Mouse (Mus musculus) ovary, postnatal 14 days (tissue): Measurements from ENCODE around the gene Catsperd.
A peak's percentile ranks its signal among the peaks of the same experiment; 100 is the strongest.
"Not testable (repeated sequence)": the region's sequence is repeated elsewhere in the genome, so short reads cannot be mapped to it uniquely, and the experiment has no call there.

Experiments
- DNase-seq: peaks from one replicate; pipeline ENCODE4 v3.0.0; 2022; ENCODE audit warnings: low spot score

Gene Catsperd

DNA sequence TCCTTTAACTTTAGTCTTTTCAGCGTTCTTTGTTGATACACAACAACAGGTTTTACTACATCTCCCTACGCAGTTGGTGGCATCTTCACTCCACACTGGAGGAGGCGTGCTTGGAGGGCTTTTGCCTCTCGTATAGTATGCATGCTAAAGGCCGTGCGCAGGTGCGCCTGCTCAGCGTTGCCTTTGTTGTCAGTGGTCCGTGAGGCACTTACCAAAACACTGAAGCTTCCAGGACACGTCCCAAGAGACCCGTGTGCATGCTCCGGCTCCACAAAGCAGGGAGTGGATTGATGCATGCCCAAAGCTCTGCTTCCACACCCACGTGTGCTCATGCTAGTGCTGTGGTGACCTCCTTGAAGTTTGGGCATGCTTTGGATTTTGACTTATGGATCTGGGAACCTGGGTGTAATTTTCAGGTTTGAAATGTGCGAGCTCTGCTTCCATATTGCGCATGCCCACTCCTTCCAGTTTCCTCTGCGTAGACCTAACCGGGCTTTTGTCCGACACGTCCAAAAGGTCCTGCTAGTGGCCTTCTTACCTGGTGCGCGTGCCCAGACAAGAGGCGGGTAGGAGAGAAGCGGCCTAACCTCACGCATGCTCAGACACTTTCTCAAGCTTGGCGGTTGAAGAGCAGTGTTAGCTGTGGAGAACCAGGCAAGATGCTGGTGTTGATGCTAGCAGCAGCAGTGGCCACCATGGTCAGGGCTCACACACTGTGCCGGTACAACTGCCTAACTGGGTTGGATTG, at the start of gene Catsperd:
Gene Catsperd (plus strand): TSS at position 614 of the 748 bp plus-strand sequence.
- DNase-seq: no peak

DNA sequence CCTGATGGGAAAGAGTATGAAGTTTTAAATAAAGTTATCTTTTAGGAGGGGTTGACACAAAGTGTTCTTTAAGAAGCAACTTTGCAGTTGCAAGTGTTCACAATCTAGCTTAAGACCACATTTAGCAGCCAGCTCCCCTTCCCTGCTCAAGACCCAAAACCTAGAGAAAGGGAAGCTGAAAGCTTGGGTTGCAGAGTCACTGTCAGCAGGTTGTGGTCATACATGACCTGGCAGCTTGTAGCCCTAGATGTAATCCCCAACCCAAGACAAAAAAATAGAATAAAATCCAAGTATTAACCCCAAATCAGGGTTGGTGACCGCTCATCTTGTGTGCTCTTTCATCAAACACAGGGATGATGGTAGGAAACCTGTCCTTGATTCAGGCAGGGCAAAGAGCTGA, 44.9 kb upstream of the Catsperd start:
- no peak for DNase-seq

DNA sequence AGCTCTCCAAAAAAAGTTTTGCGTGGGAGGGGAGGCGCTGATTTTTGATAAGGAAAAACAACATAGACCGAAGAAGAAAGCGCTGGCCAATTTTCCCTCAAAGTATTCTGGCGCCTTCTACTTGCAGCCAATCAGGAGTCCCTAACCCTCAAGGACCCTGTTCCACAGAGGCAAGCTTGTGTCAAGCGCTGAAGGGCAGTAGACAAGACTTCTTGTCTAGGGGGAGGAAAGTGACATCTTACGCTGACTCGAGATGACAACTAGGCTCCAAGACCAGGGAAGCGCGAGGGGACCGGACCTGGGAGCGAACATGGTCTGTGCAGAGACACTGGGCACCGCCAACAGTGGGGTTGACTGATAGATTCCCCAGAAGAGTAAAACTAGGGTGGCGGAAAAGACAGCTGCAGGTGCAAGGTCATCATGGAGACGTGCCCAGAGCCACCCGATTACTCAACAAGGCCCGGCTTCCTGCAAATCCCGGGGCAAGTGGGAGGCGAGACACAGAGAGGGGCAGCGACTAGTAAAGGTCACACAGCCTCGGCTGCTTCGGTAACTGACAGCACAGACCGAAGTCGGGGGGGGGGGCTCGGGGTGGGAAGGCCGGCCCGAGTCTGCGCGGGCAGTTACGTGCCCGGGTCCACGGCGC, 44.2 kb upstream of the Catsperd start:
- no peak for DNase-seq

DNA sequence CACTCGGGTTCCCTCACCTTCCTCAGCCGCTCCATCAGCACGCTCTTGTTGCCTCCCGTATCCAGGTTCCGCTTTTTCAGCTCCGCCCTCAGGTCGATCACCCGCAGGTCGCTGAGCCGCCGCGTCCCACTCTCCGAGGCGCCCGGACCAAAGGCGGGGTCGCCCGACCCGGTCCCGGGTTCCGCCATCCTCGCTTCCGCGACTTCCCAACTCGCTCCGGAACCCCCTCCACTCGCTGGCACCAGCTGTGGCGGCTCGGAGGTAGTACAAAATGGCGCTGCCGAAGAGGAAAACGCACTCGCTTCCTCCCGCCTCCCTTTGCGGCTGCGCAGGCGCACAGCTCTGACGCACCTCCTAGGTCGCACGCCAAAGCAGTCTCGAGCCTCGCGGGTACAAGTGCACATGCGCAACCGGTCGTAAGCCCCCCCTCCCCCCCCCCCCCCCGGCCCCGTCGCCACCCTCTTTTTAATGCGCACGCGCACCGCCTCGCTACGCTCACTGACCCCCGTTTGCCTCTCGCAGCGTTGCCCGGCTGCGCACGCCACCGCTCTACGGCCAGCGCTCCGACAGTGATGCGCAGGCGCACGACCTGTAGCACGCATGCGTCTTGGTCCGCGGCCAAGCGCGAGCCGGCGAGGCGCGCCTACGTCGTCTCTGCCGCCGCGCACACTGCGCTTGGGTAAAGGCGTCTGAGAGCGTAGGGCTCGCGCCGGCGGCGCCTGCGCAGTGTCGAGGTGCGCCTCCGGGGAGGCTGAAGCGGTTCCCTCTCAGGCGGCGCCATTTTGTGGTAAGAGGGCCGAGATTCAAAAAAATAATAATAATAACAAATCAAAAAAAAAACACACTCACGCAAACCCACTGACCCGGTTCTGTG, 43.4 kb upstream of the Catsperd start, which contains the start of the genes Safb2 and Safb:
Gene Safb2 (minus strand): TSS at position 329 of the 874 bp plus-strand sequence.
Gene Safb (plus strand): TSS at position 569 of the 874 bp plus-strand sequence.
- peak; percentile 99 for DNase-seq

DNA sequence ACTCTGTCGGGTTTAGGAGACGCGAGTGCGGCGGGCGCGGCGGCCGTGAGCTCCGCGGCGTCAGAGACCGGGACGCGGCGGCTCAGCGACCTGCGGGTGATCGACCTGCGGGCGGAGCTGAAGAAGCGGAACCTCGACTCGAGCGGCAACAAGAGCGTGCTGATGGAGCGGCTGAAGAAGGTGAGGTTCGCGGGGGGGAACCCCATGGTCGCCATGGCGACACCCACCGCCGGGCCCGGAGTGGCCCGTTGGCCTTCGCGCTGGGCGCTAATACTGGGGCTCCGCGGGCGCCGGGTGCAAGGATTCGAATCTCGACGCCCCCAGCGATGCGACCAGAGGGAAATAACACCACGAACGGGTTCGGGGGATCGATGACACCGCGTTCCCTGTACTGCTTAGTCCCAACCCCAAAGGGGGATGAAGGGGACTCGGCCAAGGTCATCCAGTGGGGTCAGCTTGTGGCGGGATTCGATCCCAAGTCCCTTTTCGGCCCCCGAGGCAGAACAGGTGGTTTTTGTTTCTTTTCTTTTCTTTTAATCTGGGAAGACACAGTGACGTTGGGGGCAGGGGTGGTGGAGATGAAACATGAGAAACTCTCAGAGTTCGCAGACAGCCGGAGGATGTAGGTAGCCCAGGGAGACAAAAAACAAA, 42.6 kb upstream of the Catsperd start:
- peak; percentile 45 for DNase-seq

DNA sequence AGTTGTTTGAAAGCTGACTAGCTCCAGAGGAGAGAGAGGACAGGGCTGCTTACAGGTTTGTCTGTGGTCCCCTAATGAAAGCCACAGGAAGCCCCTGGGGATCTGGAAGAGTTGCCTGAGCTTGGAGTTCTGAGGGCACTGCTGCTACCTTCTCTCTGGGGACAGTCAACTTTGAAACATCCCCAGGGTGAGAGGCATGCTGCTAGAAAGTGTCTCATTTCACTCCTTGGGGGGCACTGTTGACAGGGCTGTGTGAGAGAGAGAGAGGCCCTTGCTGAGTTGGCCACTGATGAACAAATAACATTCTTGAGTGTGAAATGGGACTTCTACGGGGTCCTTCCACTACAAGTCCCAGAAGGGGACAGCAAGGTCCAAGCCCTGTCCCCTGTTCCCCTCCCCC, 40.2 kb upstream of the Catsperd start:
- DNase-seq: no peak

DNA sequence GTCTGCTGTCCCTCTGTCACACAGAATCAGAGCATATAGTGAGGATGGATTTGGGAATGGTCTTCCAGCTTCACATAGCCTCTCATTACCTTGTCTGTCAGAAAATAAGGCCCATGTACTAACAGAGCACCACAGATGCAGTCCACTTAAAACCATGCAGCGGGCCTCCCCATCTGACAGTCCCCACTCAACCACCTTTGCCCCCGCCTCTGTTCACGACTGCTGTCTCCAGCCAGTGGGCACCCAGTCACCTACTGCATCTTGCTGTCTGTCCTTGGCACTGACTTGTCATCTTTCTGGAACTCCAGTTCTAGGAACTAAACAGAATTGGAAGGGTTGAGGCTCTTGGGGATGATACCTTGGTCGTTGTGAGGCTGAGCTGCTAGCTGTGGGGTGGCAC, 39.0 kb upstream of the Catsperd start:
- no peak for DNase-seq

DNA sequence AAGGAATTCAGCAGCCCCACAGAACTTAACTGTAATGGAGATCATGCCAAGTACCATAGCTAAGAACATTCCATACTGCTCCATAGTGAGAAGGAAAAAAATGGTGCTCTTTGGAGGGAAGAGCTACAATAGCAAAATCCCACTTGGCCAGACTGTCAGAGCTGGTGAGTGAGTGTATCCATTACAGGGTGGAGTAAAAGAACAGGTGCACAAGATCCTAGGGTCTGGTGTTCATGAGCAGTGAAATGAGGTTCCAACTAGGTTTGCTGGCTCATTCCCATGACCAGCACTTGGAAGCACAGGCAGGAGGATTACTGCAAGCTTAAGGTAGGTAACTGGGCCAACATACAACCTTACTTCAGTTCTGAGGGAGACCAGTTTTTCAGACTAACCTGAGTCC, 35.4 kb upstream of the Catsperd start:
- no peak for DNase-seq

DNA sequence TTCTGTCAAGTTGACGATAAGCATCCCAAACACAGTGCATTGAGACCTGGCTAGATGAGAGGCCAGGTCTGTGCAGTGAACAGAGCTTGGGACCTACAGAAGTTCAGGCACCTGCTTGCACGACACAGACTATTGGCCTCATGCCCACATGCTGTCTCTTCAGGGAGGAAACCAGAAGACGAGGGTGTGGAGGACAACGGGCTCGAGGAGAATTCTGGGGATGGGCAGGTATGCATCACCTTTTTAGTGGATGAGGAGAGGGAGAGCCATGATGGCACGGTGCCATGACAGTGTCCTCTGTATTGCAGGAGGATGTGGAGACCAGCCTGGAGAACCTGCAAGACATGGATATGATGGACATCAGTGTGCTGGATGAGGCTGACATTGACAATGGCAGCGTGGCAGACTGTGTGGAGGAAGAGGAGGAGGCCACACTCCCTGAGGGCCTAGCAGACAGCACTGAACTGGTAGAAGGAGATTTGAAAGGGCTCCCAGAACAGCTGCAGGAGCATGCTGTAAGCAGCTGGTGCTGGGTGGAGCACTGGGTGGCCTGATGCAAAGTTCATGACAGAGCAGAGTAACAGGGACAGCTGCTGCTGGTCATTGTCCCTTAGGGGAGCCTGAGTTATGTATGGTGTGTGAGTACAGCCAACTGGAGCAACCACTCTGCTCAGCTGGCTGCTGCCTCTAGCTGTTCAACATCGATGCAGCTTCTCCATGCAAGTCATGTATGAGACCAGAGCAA, 34.2 kb upstream of the Catsperd start:
- DNase-seq: no peak

DNA sequence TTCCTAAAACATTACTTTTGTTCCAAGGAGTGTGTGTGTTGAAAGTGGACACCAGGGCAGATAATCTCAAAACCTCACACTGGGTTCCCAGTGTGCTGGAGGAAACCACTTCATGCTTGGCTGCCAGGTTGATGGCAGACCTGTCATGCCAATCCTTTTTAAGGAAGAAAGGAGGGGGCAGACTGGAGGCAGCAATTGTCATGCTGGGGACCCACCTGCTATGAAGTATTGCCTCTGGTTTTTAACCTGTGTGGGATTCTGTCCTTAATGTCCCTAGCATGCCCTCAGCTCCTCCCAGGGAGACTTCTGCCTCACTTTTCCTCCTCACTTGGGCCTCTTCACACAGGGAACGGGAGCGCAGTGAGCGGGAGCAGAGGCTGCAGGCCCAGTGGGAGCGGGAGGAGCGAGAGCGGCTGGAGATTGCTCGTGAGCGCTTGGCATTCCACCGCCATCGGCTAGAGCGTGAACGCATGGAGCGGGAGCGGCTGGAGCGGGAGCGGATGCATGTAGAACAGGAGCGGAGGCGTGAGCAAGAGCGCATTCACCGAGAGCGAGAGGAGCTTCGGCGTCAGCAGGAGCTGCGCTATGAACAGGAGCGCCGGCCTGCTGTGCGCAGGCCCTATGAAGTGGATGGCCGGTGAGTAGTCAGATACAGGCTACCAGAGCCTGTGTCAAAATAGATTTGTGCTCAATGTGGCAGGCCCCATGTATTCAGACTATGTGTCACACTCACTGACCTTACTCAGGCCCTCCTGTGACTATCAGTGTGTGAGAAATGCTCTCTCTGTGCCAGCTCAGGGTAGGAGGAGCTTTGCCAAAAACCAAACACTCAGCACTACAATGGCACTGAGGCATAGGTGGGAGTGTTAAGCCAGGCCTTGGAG, 24.5 kb upstream of the Catsperd start:
- no peak for DNase-seq

DNA sequence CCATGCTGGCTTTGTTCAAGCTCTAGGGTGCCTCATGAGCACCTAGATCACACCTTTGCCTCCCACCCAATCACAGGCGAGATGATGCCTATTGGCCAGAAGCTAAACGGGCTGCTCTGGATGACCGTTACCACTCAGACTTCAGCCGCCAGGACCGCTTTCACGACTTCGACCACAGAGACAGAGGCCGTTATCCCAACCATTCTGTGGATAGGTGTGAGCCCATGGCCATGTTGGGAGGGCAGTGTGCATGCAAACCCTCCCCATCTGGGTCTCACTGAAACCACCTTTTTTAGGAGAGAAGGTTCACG, 23.9 kb upstream of the Catsperd start:
- no peak for DNase-seq

DNA sequence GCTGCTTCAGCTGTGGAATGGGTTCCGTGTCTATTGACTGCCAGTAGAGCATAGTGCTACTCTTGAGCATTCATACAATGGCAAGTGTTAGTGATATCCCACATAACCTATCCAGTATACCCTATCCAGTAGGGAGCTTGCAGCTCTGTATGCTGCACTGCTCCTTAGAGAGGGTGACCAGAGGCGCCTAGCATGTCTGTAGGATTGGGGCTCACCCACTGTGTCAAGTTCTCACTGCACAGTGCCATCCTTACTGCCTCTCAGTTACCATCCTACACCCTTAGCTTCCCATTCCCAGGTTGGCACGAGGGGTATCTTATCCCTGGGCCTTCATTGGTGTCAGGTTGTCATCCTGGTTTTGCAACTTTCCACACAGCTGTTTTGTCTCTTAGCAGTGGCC, 23.5 kb upstream of the Catsperd start:
- no peak for DNase-seq

DNA sequence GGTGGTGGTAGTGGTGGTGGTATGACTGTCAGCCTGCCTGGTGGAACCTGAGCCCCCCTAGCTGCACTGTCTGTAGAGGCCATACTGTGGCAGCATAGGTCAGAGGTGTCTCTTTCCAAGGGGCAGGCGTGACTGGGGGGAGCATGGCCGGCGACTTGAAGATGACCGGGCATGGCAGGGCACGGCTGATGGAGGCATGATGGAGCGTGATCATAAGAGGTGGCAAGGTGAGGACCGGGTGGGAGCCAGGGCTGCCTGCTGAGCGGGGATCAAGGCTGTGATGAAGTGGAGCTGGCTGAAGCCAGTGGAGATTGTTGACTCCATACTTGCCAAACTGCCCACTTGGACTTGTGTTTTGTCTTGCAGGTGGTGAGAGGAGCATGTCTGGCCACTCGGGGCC, 22.5 kb upstream of the Catsperd start:
- no peak for DNase-seq

DNA sequence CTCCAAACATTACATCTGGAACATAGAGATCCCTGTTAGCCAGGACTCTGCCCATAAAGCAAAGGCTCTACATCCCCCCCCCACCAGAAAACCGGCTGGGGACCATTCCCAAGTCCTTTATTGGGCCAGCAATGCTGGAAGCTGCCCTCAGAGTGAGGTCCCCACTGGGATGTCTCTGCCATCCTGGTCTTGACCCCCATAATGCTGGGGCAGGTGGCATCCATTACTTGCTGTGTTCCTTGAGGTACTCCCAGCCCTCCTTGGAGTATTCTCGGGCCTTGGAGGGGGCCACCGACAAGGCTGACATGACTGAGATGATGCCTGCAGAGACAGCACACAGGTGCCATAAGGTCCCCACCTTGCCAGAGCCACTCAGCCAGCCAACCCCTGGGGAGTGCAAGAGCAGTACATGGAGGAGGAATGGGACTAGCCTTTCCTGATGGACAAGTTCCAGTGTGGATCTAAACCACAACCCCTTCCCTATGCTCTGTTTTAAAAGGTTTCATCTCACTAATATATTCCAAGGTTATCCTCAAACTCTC, 20.4 kb upstream of the Catsperd start:
- DNase-seq: no peak

DNA sequence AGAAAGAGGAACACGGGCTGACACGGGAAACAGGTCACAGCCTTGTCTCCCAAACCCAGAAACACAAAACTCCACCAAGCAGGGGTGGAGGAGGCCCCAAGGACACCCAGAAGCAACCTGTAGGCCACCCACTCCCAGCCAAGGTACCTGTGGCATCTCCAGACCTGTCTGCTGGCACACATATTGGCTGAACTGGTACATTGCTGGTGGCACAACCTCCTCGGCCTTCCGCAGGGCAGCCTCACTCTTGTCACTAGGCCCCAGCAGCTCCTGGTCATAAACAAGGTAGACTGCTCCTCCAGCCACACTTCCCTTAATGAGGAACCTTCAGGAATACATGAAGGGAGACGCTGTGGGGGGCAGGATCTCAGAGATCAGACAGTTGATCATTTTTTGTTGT, 19.2 kb upstream of the Catsperd start:
- DNase-seq: no peak

DNA sequence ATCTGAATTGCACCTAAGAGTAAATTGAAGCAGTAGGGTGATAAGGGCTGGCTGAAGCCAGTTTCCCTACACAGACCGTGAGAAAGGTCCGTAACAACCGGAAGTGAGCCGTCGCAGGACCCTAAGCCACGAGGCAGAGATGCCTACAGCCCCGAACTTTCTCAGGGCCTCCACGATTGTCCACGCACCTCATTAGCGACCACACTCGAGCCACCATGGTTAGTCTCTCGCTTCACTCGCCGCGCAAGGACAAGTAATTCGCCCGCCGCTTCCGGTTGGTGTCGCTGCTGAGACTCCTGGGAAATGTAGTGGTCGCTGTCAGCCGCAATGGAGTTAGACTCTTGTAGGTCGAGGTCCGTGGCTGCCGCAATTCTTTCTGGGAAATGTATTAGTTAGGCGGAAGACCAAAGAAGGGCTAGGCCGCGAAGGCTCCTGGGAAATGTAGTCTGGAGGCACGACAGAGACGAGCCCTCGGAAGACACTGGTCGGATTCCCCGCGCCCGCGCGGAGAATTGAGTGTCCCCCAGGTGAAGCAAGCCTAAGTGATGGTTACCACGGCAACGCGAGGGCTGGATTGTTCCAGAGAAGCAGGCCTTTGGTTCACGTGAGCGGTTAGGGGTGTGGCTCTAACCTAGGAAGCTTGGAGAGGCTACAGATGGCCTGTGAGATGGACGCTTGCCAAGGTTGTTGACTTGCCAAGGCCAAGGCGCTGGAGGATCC, 18.3 kb upstream of the Catsperd start, which contains the start of gene 2410015M20Rik:
Gene 2410015M20Rik (minus strand): TSS at position 320 of the 720 bp plus-strand sequence.
- DNase-seq: peak; percentile 84

DNA sequence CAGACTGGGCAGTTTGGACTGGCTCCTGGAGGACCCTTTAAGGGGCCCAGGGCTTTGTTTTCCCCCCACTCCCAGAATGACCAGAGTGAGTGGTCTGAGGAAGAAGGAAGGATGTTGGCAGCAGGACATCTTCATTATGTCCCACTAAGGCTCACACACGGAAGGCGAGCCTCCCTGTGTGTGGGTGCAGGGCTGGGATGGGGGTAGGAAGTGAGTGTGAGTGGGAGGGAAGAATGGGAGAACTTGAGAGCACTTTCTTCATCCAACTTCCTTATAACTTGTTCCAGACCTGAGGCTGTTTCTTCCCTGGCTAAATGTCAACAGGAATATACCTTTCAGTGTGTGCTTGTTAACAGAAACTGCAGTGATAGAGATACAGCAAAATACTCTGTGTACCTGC, 16.6 kb upstream of the Catsperd start:
- DNase-seq: no peak

DNA sequence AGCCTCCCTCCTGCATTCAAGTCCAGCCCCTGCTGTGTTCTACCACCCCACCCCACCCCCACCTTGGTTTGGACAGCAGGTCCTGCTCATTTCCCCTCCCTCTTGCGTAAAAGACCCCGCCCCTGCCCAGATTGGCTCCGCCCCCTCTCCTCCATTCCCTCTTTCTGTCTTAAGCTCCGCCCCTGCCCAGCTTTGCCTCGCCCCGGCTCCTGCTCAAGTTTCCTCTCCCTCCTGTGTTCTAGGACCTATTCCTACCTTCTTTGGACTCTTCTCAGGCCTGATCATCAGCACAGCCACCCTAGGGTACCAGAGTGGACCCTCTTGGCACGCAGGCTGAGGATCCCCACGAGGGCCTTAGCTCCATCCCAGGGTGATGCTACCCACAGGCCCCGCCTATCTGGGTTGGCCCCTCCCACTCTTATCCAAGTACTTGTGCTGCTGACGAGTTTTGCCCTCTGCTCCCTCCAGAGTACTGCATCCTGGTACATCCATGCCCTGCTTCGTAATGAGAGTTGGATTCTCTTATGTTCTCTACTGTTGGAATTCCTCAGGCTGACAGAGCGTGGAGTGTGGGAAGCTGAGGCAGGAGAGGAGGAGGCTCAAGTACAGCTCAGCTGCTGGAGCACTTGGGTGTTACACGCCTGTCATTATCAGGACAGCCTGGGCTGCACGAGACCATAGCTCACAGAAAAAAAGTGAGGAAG, 15.9 kb upstream of the Catsperd start:
- no peak for DNase-seq

DNA sequence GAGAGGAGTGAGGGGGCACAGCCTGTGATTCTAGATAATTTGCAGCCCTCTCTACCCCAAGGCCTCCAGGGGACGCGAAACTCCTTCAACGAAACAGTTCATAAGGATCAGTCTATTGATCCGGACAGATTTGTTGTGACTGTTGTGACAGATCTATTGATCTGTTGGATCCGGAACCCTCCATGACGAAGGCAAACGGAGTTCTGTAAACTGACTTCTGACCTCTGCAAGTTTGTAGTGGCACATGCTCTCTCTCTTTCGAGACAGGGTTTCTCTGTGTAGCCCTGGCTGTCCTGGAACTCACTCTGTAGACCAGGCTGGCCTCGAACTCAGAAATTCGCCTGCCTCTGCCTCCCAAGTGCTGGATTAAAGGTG, 15.4 kb upstream of the Catsperd start:
- DNase-seq: not testable (repeated sequence)
